Mouse (Mus musculus) embryonic facial prominence, embryonic 13.5 days (tissue): ENCODE data around the gene Rps19. TPM values are rescaled to one million over a fixed set of nuclear protein-coding genes. Genes with fewer than 3 reads are reported as not detected.
A peak's percentile ranks its signal among the peaks of the same experiment; 100 is the strongest.
"Not testable (repeated sequence)": the region's sequence is repeated elsewhere in the genome, so short reads cannot be mapped to it uniquely, and the experiment has no call there.

Experiments used
- ATAC-seq: fragments of 200-750 bp; cut with Nextera tagmentation; 2 replicates; pipeline ENCODE4 v1.8.0; 2017; ENCODE audit warnings: low read depth; ENCODE audit not compliant: insufficient number of reproducible peaks, insufficient read depth, low FRiP score, low TSS enrichment
- H3K27ac ChIP-seq: fragments of 300-500 bp; sonication (generic); 2 replicates; pipeline ENCODE4 v1.5.1; 2015; ENCODE audit warnings: moderate library complexity, mild to moderate bottlenecking, inconsistent platforms
- H3K27me3 ChIP-seq: fragments of 300-500 bp; sonication (generic); 2 replicates; pipeline ENCODE4 v1.6.1; 2015; ENCODE audit warnings: mild to moderate bottlenecking, inconsistent platforms
- H3K36me3 ChIP-seq: fragments of 300-500 bp; sonication (generic); 2 replicates; pipeline ENCODE4 v1.6.1; 2015; ENCODE audit warnings: mild to moderate bottlenecking, inconsistent platforms
- H3K4me1 ChIP-seq: fragments of 300-500 bp; sonication (generic); 2 replicates; pipeline ENCODE4 v1.6.1; 2015; ENCODE audit warnings: inconsistent platforms
- H3K4me2 ChIP-seq: fragments of 300-500 bp; sonication (generic); 2 replicates; pipeline ENCODE4 v1.6.1; 2015; ENCODE audit warnings: moderate library complexity, mild to moderate bottlenecking, inconsistent platforms
- H3K4me3 ChIP-seq: fragments of 300-500 bp; sonication (generic); 2 replicates; pipeline ENCODE4 v1.5.1; 2015; ENCODE audit warnings: mild to moderate bottlenecking, inconsistent platforms
- H3K9ac ChIP-seq: fragments of 300-500 bp; sonication (generic); 2 replicates; pipeline ENCODE4 v1.6.1; 2015; ENCODE audit warnings: mild to moderate bottlenecking, inconsistent platforms
- H3K9me3 ChIP-seq: fragments of 300-500 bp; sonication (generic); 2 replicates; pipeline ENCODE4 v1.6.1; 2016; ENCODE audit warnings: inconsistent platforms
- WGBS: fragments of 180-500 bp; shearing (Covaris S2); methylation state at CpG from one replicate; pipeline ENCODE4 v1.1.7; 2015; ENCODE audit warnings: mixed read lengths; 5-methylcytosine and 5-hydroxymethylcytosine counted together
- polyA plus RNA-seq: library from polyadenylated mRNA; unstranded; fragments of >200 nt; fragmentation: Nextera tagmentation; extraction: Ambion mirVana; gene quantifications from 2 replicates; pipeline ENCODE4 v1.2.1, GENCODE M21; 2015

Gene Rps19
- polyA plus RNA-seq, 1 experiment from 2014 or later: 3,152 TPM

- peaks cover 15% of the 10 kb centered on the region for H3K4me1 ChIP-seq
- H3K27ac ChIP-seq: no peak overlapping the region
- no peak overlapping the region for H3K4me2 ChIP-seq
- H3K36me3 ChIP-seq: peaks cover 49% of the 10 kb centered on the region
- 62% methylated on average over 3 of the region's 3 CpGs for WGBS
- H3K27me3 ChIP-seq: no peaks in the 10 kb centered on the region
- H3K9me3 ChIP-seq: no peaks in the 10 kb centered on the region
- H3K9ac ChIP-seq: no peak overlapping the region
- H3K4me3 ChIP-seq: no peak overlapping the region
- ATAC-seq: no peak
Observed at GRCm38 (mm10) chr7:24891241-24892124, 7.3 kb downstream of the Rps19 start.

DNA sequence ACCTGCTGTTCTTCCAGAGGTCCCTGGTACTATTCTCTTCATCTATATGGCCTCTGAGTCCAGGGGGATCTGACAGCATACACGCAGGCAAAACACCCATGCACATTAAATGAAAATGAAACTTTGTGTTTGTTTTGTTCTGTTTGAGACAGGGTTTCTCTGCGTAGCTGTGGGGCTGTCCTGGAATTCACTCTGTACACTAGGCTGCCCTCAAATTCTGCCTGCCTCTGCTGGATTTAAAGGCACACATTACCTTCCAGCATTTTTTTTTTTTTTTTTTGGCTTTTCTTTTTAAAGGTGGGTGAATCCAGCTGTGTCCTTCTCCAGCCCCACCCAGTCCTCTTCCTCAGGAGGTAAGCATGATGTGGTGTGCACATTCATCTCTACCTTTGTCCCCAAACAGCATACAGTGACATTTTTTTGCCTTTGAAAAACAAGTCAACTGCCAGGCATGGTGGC is 8.0 kb downstream of the Rps19 start:
- Histone ChIP-seq H3K9me3 (no peaks in the 10 kb centered on the region), H3K27me3 (no peaks in the 10 kb centered on the region), H3K4me1 (peaks cover 8% of the 10 kb centered on the region), H3K27ac (no peak overlapping the region), H3K4me2 (no peak overlapping the region), H3K4me3 (no peak overlapping the region), H3K36me3 (peaks cover 42% of the 10 kb centered on the region), H3K9ac (no peak overlapping the region)
- WGBS: 66% methylated on average over 2 of the region's 2 CpGs
- no peak for ATAC-seq

- 83% methylated on average over 2 of the region's 2 CpGs for WGBS
- H3K36me3 ChIP-seq, H3K4me1 ChIP-seq: not testable (repeated sequence)
Observed at GRCm38 (mm10) chr7:24895749-24896148, 11.6 kb downstream of the Rps19 start.

GRCm38 (mm10) chr7:24896269-24896668 is 12.1 kb downstream of the Rps19 start:
- 84% methylated on average over 8 of the region's 8 CpGs for WGBS
- Histone ChIP-seq H3K27ac (no peak overlapping the region), H3K4me3 (no peak overlapping the region), H3K36me3 (0 out of 2 replicates have a peak, but pooled peaks cover 1% of the 10 kb centered on the region), H3K9ac (no peak overlapping the region), H3K9me3 (no peaks in the 10 kb centered on the region), H3K4me2 (no peak overlapping the region), H3K27me3 (no peaks in the 10 kb centered on the region), H3K4me1 (no peaks in the 10 kb centered on the region)
- ATAC-seq: no peak

More at GRCm38 (mm10) chr7:24895749-24896148, 11.6 kb downstream of the Rps19 start:
- not testable (repeated sequence) for ATAC-seq, H3K9ac ChIP-seq, H3K4me2 ChIP-seq, H3K4me3 ChIP-seq, H3K27ac ChIP-seq, H3K27me3 ChIP-seq, H3K9me3 ChIP-seq

- WGBS: 57% methylated on average over 12 of the region's 12 CpGs
- H3K9me3 ChIP-seq: no peaks in the 10 kb centered on the region
Observed at GRCm38 (mm10) chr7:24897224-24897623, 13.1 kb downstream of the Rps19 start, which contains the start of gene Cd79a. Gene Cd79a, plus strand, starts transcription at chr7:24897381.

GRCm38 (mm10) chr7:24897959-24898358 is 13.8 kb downstream of the Rps19 start:
- ATAC-seq: no peak

More at GRCm38 (mm10) chr7:24897224-24897623, 13.1 kb downstream of the Rps19 start, which contains the start of gene Cd79a:
- Histone ChIP-seq H3K9ac (0 out of 2 replicates have a peak within 1 kb of the TSS, but pooled peaks have one; percentile 16), H3K27me3 (no peaks in the 10 kb centered on the region), H3K4me3 (no peak within 1 kb of the TSS), H3K4me1 (peaks cover 3% of the 10 kb centered on the region; the same call in 1 of the 2 replicates), H3K36me3 (no peaks in the 10 kb centered on the region), H3K27ac (no peak within 1 kb of the TSS), H3K4me2 (no peak within 1 kb of the TSS)
- ATAC-seq: no peak

DNA sequence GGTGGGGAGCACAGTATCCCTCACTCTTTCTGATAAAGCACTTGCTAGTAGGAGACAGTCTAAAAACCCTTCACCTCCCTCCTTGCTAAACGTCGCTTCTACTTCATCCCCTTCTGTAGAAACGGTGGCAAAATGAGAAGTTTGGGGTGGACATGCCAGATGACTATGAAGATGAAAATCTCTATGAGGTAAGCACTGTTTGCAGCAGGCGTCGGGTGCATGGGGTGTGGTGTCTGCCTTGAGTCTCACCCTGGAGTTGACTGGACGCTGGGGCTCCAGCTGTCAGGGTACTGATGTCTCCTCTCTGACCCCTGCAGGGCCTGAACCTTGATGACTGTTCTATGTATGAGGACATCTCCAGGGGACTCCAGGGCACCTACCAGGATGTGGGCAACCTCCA is 16.9 kb downstream of the Rps19 start:
- H3K27ac ChIP-seq: no peak overlapping the region
- H3K36me3 ChIP-seq: no peaks in the 10 kb centered on the region
- no peaks in the 10 kb centered on the region for H3K9me3 ChIP-seq
- no peak overlapping the region for H3K4me3 ChIP-seq
- no peaks in the 10 kb centered on the region for H3K27me3 ChIP-seq
- no peak overlapping the region for H3K4me2 ChIP-seq
- 86% methylated on average over 6 of the region's 6 CpGs for WGBS
- H3K9ac ChIP-seq: no peak overlapping the region
- H3K4me1 ChIP-seq: peaks cover 28% of the 10 kb centered on the region
- ATAC-seq: no peak

More at GRCm38 (mm10) chr7:24897959-24898358, 13.8 kb downstream of the Rps19 start:
- Histone ChIP-seq H3K4me3 (no peak overlapping the region), H3K9ac (no peak overlapping the region), H3K27ac (no peak overlapping the region), H3K4me2 (no peak overlapping the region), H3K9me3 (no peaks in the 10 kb centered on the region), H3K36me3 (no peaks in the 10 kb centered on the region), H3K27me3 (no peaks in the 10 kb centered on the region), H3K4me1 (peaks cover 7% of the 10 kb centered on the region; the same call in 1 of the 2 replicates)
- WGBS: 76% methylated on average over 5 of the region's 5 CpGs

- peaks cover 36% of the 10 kb centered on the region for H3K4me1 ChIP-seq
- H3K27ac ChIP-seq: peak overlapping the region; percentile 87
- H3K27me3 ChIP-seq: no peaks in the 10 kb centered on the region
- no peak overlapping the region; the same call in 1 of the 2 replicates for H3K4me3 ChIP-seq
- no peak for ATAC-seq
- H3K4me2 ChIP-seq: peak overlapping the region; percentile 76
- 62% methylated on average over 1 of the region's 1 CpGs for WGBS
- peak overlapping the region; percentile 84; the same call in 1 of the 2 replicates for H3K9ac ChIP-seq
- no peaks in the 10 kb centered on the region for H3K9me3 ChIP-seq
- no peaks in the 10 kb centered on the region for H3K36me3 ChIP-seq
Observed at GRCm38 (mm10) chr7:24901842-24902241, 17.7 kb downstream of the Rps19 start.

- H3K36me3 ChIP-seq: no peaks in the 10 kb centered on the region
- H3K4me2 ChIP-seq: peak overlapping the region; percentile 76
- H3K27ac ChIP-seq: peak overlapping the region; percentile 87
- peak overlapping the region; percentile 81 for H3K4me3 ChIP-seq
- no peak for ATAC-seq
- no peaks in the 10 kb centered on the region for H3K9me3 ChIP-seq
- H3K9ac ChIP-seq: peak overlapping the region; percentile 84
- peaks cover 40% of the 10 kb centered on the region for H3K4me1 ChIP-seq
- no peaks in the 10 kb centered on the region for H3K27me3 ChIP-seq
- 55% methylated on average over 2 of the region's 2 CpGs for WGBS
Observed at GRCm38 (mm10) chr7:24902264-24902629, 18.1 kb downstream of the Rps19 start.

GRCm38 (mm10) chr7:24902630-24903443 is 18.7 kb downstream of the Rps19 start, which contains the start of gene Arhgef1:
Gene Arhgef1, plus strand, starts transcription at chr7:24902912.
- H3K9me3 ChIP-seq: no peaks in the 10 kb centered on the region
- H3K4me1 ChIP-seq: peaks cover 46% of the 10 kb centered on the region
- H3K4me3 ChIP-seq: peak within 1 kb of the TSS; percentile 81
- H3K36me3 ChIP-seq: 0 out of 2 replicates have a peak, but pooled peaks cover 4% of the 10 kb centered on the region
- H3K9ac ChIP-seq: peak within 1 kb of the TSS; percentile 84
- peak within 1 kb of the TSS; percentile 76 for H3K4me2 ChIP-seq
- no peaks in the 10 kb centered on the region for H3K27me3 ChIP-seq
- 6% methylated on average over 48 of the region's 68 CpGs for WGBS
- peak within 1 kb of the TSS; percentile 87 for H3K27ac ChIP-seq
- ATAC-seq: no peak

DNA sequence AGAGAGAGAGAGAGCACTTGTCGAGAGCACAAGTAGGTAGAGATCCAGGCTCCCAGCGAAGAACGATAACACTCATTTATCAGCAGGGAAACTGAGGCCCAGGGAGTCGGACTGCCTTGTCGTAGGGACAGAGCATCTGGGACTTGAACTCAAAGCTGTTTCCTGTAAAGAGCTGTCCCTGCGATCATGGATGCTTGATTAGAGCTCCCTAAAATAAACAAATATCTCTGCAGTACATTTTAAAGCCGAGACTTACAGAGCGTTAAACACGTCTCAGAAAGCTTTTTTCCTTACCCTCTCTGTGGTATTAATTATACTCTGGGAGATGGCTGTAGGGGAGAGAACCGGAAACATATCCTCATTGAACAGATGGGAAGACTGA is 19.3 kb downstream of the Rps19 start:
- no peak for ATAC-seq
- peak overlapping the region; percentile 84 for H3K9ac ChIP-seq
- no peaks in the 10 kb centered on the region for H3K27me3 ChIP-seq
- peak overlapping the region; percentile 81 for H3K4me3 ChIP-seq
- peaks cover 48% of the 10 kb centered on the region for H3K4me1 ChIP-seq
- peak overlapping the region; percentile 87 for H3K27ac ChIP-seq
- no peaks in the 10 kb centered on the region for H3K9me3 ChIP-seq
- H3K36me3 ChIP-seq: peaks cover 10% of the 10 kb centered on the region
- 28% methylated on average over 10 of the region's 10 CpGs for WGBS
- peak overlapping the region; percentile 76 for H3K4me2 ChIP-seq
